Mouse (Mus musculus) embryonic fibroblast, embryonic 13.5 days (primary cell): ENCODE measurements around the gene Bpifc.

Source experiments
- CTCF ChIP-seq: IDR thresholded peaks from 2 replicates; pipeline ENCODE4 v1.5.1; 2011; ENCODE audit warnings: mild to moderate bottlenecking, control low read depth, low read length, moderate library complexity, borderline replicate concordance; ENCODE audit not compliant: insufficient read depth
- POLR2A ChIP-seq: IDR thresholded peaks from 2 replicates; pipeline ENCODE4 v1.6.1; 2011; ENCODE audit warnings: low read depth, mild to moderate bottlenecking, control low read depth, low read length, moderate library complexity

- TF ChIP-seq CTCF (no peak), POLR2A (no peak)
Measured at GRCm38 (mm10) chr10:85968731-85969130, 43.0 kb downstream of the Bpifc start.
